Mouse (Mus musculus): Measurements from ENCODE around the gene Cmss1.

- no peak for TF ChIP-seq CTCF (IDR thresholded peaks at IDR 0.05; ENCODE audit: control insufficient read depth, insufficient read depth, low read length)
- no peak for TF ChIP-seq POLR2A (IDR thresholded peaks at IDR 0.05; ENCODE audit: borderline replicate concordance, control insufficient read depth, low read depth, low read length)
Observed at GRCm38 (mm10) chr16:57431294-57431693, 175.4 kb downstream of the Cmss1 start.

Data from bone marrow, adult 2 months (tissue).